Mouse (Mus musculus) limb, embryonic 12.5 days (tissue): Measurements from ENCODE around the gene Brpf1. TPM values are rescaled to one million over a fixed set of nuclear protein-coding genes. Genes with fewer than 3 reads are reported as not detected.

Experiments
- ATAC-seq: fragments of 200-750 bp; cut with Nextera tagmentation; 2 replicates; pipeline ENCODE4 v1.8.0; 2017; ENCODE audit warnings: low read depth, moderate TSS enrichment; ENCODE audit not compliant: insufficient number of reproducible peaks, insufficient read depth, low FRiP score, low TSS enrichment
- H3K27ac ChIP-seq: fragments of 300-500 bp; sonication (generic); 2 replicates; pipeline ENCODE4 v1.5.1; 2016; ENCODE audit warnings: mild to moderate bottlenecking, moderate library complexity
- H3K27me3 ChIP-seq: fragments of 300-500 bp; sonication (generic); 2 replicates; pipeline ENCODE4 v1.6.1; 2016; ENCODE audit warnings: mild to moderate bottlenecking, moderate library complexity
- H3K36me3 ChIP-seq: fragments of 300-500 bp; sonication (generic); 2 replicates; pipeline ENCODE4 v1.6.1; 2016; ENCODE audit warnings: mild to moderate bottlenecking, moderate library complexity
- H3K4me1 ChIP-seq: fragments of 300-500 bp; sonication (generic); replicated peaks from 2 replicates; pipeline ENCODE4 v1.6.1; 2016
- H3K4me2 ChIP-seq: fragments of 300-500 bp; sonication (generic); 2 replicates; pipeline ENCODE4 v1.6.1; 2016; ENCODE audit warnings: mild to moderate bottlenecking, moderate library complexity
- H3K4me3 ChIP-seq: fragments of 300-500 bp; sonication (generic); replicated peaks from 2 replicates; pipeline ENCODE4 v1.5.1; 2016; ENCODE audit warnings: mild to moderate bottlenecking
- H3K9ac ChIP-seq: fragments of 300-500 bp; sonication (generic); replicated peaks from 2 replicates; pipeline ENCODE4 v1.6.1; 2016; ENCODE audit warnings: mild to moderate bottlenecking, moderate library complexity
- H3K9me3 ChIP-seq: fragments of 300-500 bp; sonication (generic); 2 replicates; pipeline ENCODE4 v1.6.1; 2016; ENCODE audit warnings: mild to moderate bottlenecking, moderate library complexity
- WGBS: fragments of 180-500 bp; shearing (Covaris S2); methylation state at CpG from one replicate; pipeline ENCODE4 v1.1.7; 2016; 5-methylcytosine and 5-hydroxymethylcytosine counted together
- polyA plus RNA-seq: library from polyadenylated mRNA; unstranded; fragments of >200 nt; fragmentation: Nextera tagmentation; extraction: Ambion mirVana; gene quantifications from 2 replicates; pipeline ENCODE4 v1.2.1, GENCODE M21; 2016

The Brpf1 gene
- polyA plus RNA-seq, 1 experiment from 2014 or later, result 28.7 TPM

- peaks cover 51% of the 10 kb centered on the region for H3K27me3 ChIP-seq
- H3K9ac ChIP-seq, result no peak overlapping the region
- no peak for ATAC-seq
- peaks cover 17% of the 10 kb centered on the region; the same call in 1 of the 2 replicates for H3K36me3 ChIP-seq
- 2% methylated on average over 5 of the region's 6 CpGs for WGBS
- H3K4me1 ChIP-seq, result peaks cover 11% of the 10 kb centered on the region
- no peak overlapping the region for H3K27ac ChIP-seq
- peak overlapping the region; percentile 6; the same call in 1 of the 2 replicates for H3K4me2 ChIP-seq
- H3K9me3 ChIP-seq, result no peaks in the 10 kb centered on the region
- no peak overlapping the region for H3K4me3 ChIP-seq
Observed at GRCm38 (mm10) chr6:113283500-113283899, 23.4 kb upstream of the Brpf1 start.

- no peak overlapping the region for H3K27ac ChIP-seq
- H3K27me3 ChIP-seq, result peaks cover 51% of the 10 kb centered on the region
- ATAC-seq, result no peak
- no peak overlapping the region for H3K4me2 ChIP-seq
- peaks cover 4% of the 10 kb centered on the region; the same call in 1 of the 2 replicates for H3K36me3 ChIP-seq
- no peaks in the 10 kb centered on the region for H3K9me3 ChIP-seq
- WGBS, result 77% methylated on average over 3 of the region's 3 CpGs
- H3K4me1 ChIP-seq, result peaks cover 11% of the 10 kb centered on the region
- no peak overlapping the region for H3K4me3 ChIP-seq
- H3K9ac ChIP-seq, result no peak overlapping the region
Observed at GRCm38 (mm10) chr6:113284931-113285330, 22.0 kb upstream of the Brpf1 start.

- H3K4me1 ChIP-seq, result peaks cover 11% of the 10 kb centered on the region
- H3K4me2 ChIP-seq, result no peak overlapping the region
- 40% methylated on average over 1 of the region's 1 CpGs for WGBS
- no peak overlapping the region for H3K9ac ChIP-seq
- no peaks in the 10 kb centered on the region for H3K36me3 ChIP-seq
- H3K27ac ChIP-seq, result no peak overlapping the region
- H3K9me3 ChIP-seq, result no peaks in the 10 kb centered on the region
- no peak for ATAC-seq
- no peak overlapping the region for H3K4me3 ChIP-seq
- H3K27me3 ChIP-seq, result peaks cover 49% of the 10 kb centered on the region
Observed at GRCm38 (mm10) chr6:113286316-113286715, 20.6 kb upstream of the Brpf1 start.

GRCm38 (mm10) chr6:113287236-113287635, 19.7 kb upstream of the Brpf1 start:
- ATAC-seq, result no peak
- H3K9me3 ChIP-seq, result no peaks in the 10 kb centered on the region

GRCm38 (mm10) chr6:113289346-113289745, 17.6 kb upstream of the Brpf1 start:
- Histone ChIP-seq H3K27me3 (peaks cover 18% of the 10 kb centered on the region), H3K4me3 (no peak overlapping the region), H3K4me2 (no peak overlapping the region), H3K36me3 (no peaks in the 10 kb centered on the region), H3K9ac (no peak overlapping the region), H3K4me1 (no peaks in the 10 kb centered on the region), H3K27ac (no peak overlapping the region), H3K9me3 (no peaks in the 10 kb centered on the region)
- 91% methylated on average over 15 of the region's 15 CpGs for WGBS
- no peak for ATAC-seq

More at GRCm38 (mm10) chr6:113287236-113287635, 19.7 kb upstream of the Brpf1 start:
- H3K36me3 ChIP-seq, result no peaks in the 10 kb centered on the region
- 61% methylated on average over 4 of the region's 4 CpGs for WGBS
- H3K27ac ChIP-seq, result no peak overlapping the region
- peaks cover 39% of the 10 kb centered on the region for H3K27me3 ChIP-seq
- no peak overlapping the region for H3K9ac ChIP-seq
- no peak overlapping the region for H3K4me3 ChIP-seq
- H3K4me1 ChIP-seq, result peaks cover 10% of the 10 kb centered on the region
- H3K4me2 ChIP-seq, result no peak overlapping the region

- Histone ChIP-seq H3K4me2 (no peak overlapping the region), H3K27ac (no peak overlapping the region), H3K9me3 (no peaks in the 10 kb centered on the region), H3K36me3 (no peaks in the 10 kb centered on the region), H3K4me3 (no peak overlapping the region), H3K27me3 (peaks cover 8% of the 10 kb centered on the region; the same call in 1 of the 2 replicates), H3K4me1 (no peaks in the 10 kb centered on the region), H3K9ac (no peak overlapping the region)
- no peak for ATAC-seq
- WGBS, result 71% methylated on average over 6 of the region's 6 CpGs
Observed at GRCm38 (mm10) chr6:113290346-113290745, 16.6 kb upstream of the Brpf1 start.

- no peak overlapping the region for H3K9ac ChIP-seq
- WGBS, result 71% methylated on average over 5 of the region's 5 CpGs
- ATAC-seq, result no peak
Observed at GRCm38 (mm10) chr6:113292938-113293337, 14.0 kb upstream of the Brpf1 start.

GRCm38 (mm10) chr6:113296046-113296445, 10.9 kb upstream of the Brpf1 start:
- Histone ChIP-seq H3K27me3 (no peaks in the 10 kb centered on the region), H3K36me3 (no peaks in the 10 kb centered on the region), H3K9me3 (no peaks in the 10 kb centered on the region), H3K4me2 (no peak overlapping the region), H3K27ac (no peak overlapping the region), H3K9ac (no peak overlapping the region), H3K4me3 (no peak overlapping the region), H3K4me1 (no peaks in the 10 kb centered on the region)
- ATAC-seq, result no peak
- 85% methylated on average over 2 of the region's 2 CpGs for WGBS

More at GRCm38 (mm10) chr6:113292938-113293337, 14.0 kb upstream of the Brpf1 start:
- Histone ChIP-seq H3K9me3 (no peaks in the 10 kb centered on the region), H3K4me3 (no peak overlapping the region), H3K27ac (no peak overlapping the region), H3K4me2 (no peak overlapping the region), H3K4me1 (no peaks in the 10 kb centered on the region), H3K36me3 (no peaks in the 10 kb centered on the region), H3K27me3 (no peaks in the 10 kb centered on the region)

GRCm38 (mm10) chr6:113296639-113297038, 10.3 kb upstream of the Brpf1 start:
- no peaks in the 10 kb centered on the region for H3K27me3 ChIP-seq
- no peaks in the 10 kb centered on the region for H3K36me3 ChIP-seq
- H3K27ac ChIP-seq, result no peak overlapping the region
- no peaks in the 10 kb centered on the region for H3K4me1 ChIP-seq
- WGBS, result 68% methylated on average over 4 of the region's 4 CpGs
- no peak for ATAC-seq
- H3K9ac ChIP-seq, result no peak overlapping the region
- no peak overlapping the region for H3K4me3 ChIP-seq
- H3K4me2 ChIP-seq, result no peak overlapping the region
- H3K9me3 ChIP-seq, result no peaks in the 10 kb centered on the region

GRCm38 (mm10) chr6:113301350-113301749, 5.6 kb upstream of the Brpf1 start:
- Histone ChIP-seq H3K27ac (no peak overlapping the region), H3K4me1 (peaks cover 10% of the 10 kb centered on the region), H3K36me3 (no peaks in the 10 kb centered on the region), H3K27me3 (no peaks in the 10 kb centered on the region), H3K9me3 (no peaks in the 10 kb centered on the region), H3K9ac (no peak overlapping the region), H3K4me3 (no peak overlapping the region), H3K4me2 (no peak overlapping the region)
- ATAC-seq, result no peak
- WGBS, result 82% methylated on average over 5 of the region's 5 CpGs

GRCm38 (mm10) chr6:113302258-113302657, 4.7 kb upstream of the Brpf1 start:
- Histone ChIP-seq H3K27me3 (no peaks in the 10 kb centered on the region), H3K4me2 (no peak overlapping the region), H3K9me3 (no peaks in the 10 kb centered on the region), H3K9ac (no peak overlapping the region), H3K4me3 (no peak overlapping the region), H3K27ac (no peak overlapping the region), H3K4me1 (peaks cover 10% of the 10 kb centered on the region), H3K36me3 (no peaks in the 10 kb centered on the region)
- ATAC-seq, result no peak
- WGBS, result 29% methylated on average over 3 of the region's 3 CpGs

- Histone ChIP-seq H3K27me3 (no peaks in the 10 kb centered on the region), H3K27ac (peak overlapping the region; percentile 98), H3K36me3 (peaks cover 21% of the 10 kb centered on the region), H3K4me1 (peaks cover 21% of the 10 kb centered on the region), H3K4me3 (peak overlapping the region; percentile 98), H3K9ac (peak overlapping the region; percentile 95), H3K9me3 (no peaks in the 10 kb centered on the region), H3K4me2 (peak overlapping the region; percentile 94)
- ATAC-seq, result peak; percentile 99
- WGBS, result under 1% methylated on average over 50 of the region's 50 CpGs
Observed at GRCm38 (mm10) chr6:113306322-113306985, 483 bp upstream of the Brpf1 start.
